8 mouse cellular contexts compared by ENCODE assay signal in genomic region chr10:96200932-96201641, GRCm38 (mm10).
A peak's percentile ranks its signal among the peaks of the same experiment; 100 is the strongest.
DNase-seq lines count a peak whose midpoint lies in the region; ATAC-seq and TF ChIP-seq lines count a peak whose summit lies in the region.

No protein-coding gene starts in this region.

- peak overlapping the region; percentile 25 for H3K4me3 ChIP-seq in cerebellum, adult 2 months (replicated peaks; ENCODE audit: insufficient read depth, low read depth, low read length)

- H3K27ac ChIP-seq in cerebellum, adult 2 months (ENCODE audit: insufficient read depth, low read length), result no peak overlapping the region

- no peak for TF ChIP-seq POLR2A in cerebellum, adult 2 months (IDR thresholded peaks at IDR 0.05; ENCODE audit: borderline replicate concordance, insufficient read depth, low read length)

- ATAC-seq in CD4-positive, CD25-positive, alpha-beta regulatory T cell, adult 4 months, result peak; percentile 83
- ATAC-seq in neutrophil, adult 5-6 weeks (ENCODE audit: extremely low read depth, insufficient number of reproducible peaks, low FRiP score, poor library complexity, severe bottlenecking), result peak; percentile 86

- no peaks in the 10 kb centered on the region for H3K27me3 ChIP-seq in cerebellum, adult 2 months (ENCODE audit: control insufficient read depth, insufficient read depth, low read length)

- H3K4me1 ChIP-seq in cerebellum, adult 2 months (ENCODE audit: control insufficient read depth, insufficient read depth, low read length), result 0 out of 2 replicates have a peak, but pooled peaks cover 7% of the 10 kb centered on the region

- WGBS in cerebellum, adult 2 months, result 38% methylated on average over 27 of the region's 27 CpGs

- peak in 1 of 2 experiments; percentile 23 for DNase-seq in cerebellum, adult 2 months
- DNase-seq in cerebellum, adult 9-10 months, result no peak
- DNase-seq in liver, result peak; percentile 63
- no peak for DNase-seq in adrenal gland, adult (ENCODE audit: inconsistent age in 2 of 2, low spot score in 1 of 2)
- no peak for DNase-seq in gastrocnemius, postnatal 4 days (ENCODE audit: low spot score in 2 of 2)
- no peak for DNase-seq in urinary bladder, postnatal 36 days (ENCODE audit: low spot score in 2 of 2)

- TF ChIP-seq CTCF in cerebellum, adult 2 months (IDR thresholded peaks at IDR 0.05; ENCODE audit: borderline replicate concordance, insufficient read depth, low read depth, low read length), result no peak
